Mouse (Mus musculus) G1E (cell line): ENCODE measurements around the gene B4galt5.

ENCODE experiments used
- CTCF ChIP-seq: IDR thresholded peaks from 2 replicates; pipeline ENCODE4 v1.5.1; 2012; ENCODE audit warnings: low read depth, low read length, inconsistent platforms, mixed read lengths
- GATA1 ChIP-seq: IDR thresholded peaks from 2 replicates; pipeline ENCODE4 v1.6.1; 2012; ENCODE audit warnings: borderline replicate concordance, low read length, inconsistent platforms, mixed read lengths

GRCm38 (mm10) chr2:167394426-167394825, 45.4 kb upstream of the B4galt5 start:
- no peak for TF ChIP-seq CTCF
- TF ChIP-seq GATA1: no peak
